Mouse (Mus musculus) left cerebral cortex, adult 2 months (tissue): ENCODE results near the gene Ighmbp2. TPM values are rescaled to one million over a fixed set of nuclear protein-coding genes. Genes with fewer than 3 reads are reported as not detected.
A peak's percentile ranks its signal among the peaks of the same experiment; 100 is the strongest.
"Not testable (repeated sequence)": the region's sequence is repeated elsewhere in the genome, so short reads cannot be mapped to it uniquely, and the experiment has no call there.

Source experiments
- DNase-seq, 2 experiments: peaks; one replicate each; pipeline ENCODE4 v3.0.0; 2021 to 2022; ENCODE audit warnings: low spot score in 2 of 2, mixed read lengths in 1 of 2; ENCODE audit errors: extremely low spot score in 1 of 2
- H3K27ac ChIP-seq: fragments of 200-600 bp; 2 replicates; pipeline ENCODE4 v1.8.1; 2022
- H3K4me3 ChIP-seq: fragments of 200-600 bp; 2 replicates; pipeline ENCODE4 v1.8.1; 2022
- CTCF ChIP-seq: fragments of 200-600 bp; IDR thresholded peaks from 2 replicates; pipeline ENCODE4 v1.8.1; 2022; ENCODE audit warnings: antibody characterized with exemption, mild to moderate bottlenecking, moderate library complexity
- intact Hi-C: fragments of 180-260 bp; cut with DNase I; formaldehyde crosslinking; loops from one replicate; pipeline ENCODE4 v1.15.1; 2025
- microRNA-seq, 2 experiments: library from miRNA; unstranded; fragments of <30 nt; microRNA quantifications; one replicate each; pipeline ENCODE4 v1.2.0; 2021
- total RNA-seq, 2 experiments: library from RNA; stranded (reverse); gene quantifications; 2 replicates each; pipeline ENCODE4 v1.2.3; 2021

Ighmbp2 gene
- total RNA-seq, 2 experiments from 2014 or later, result 9.4 to 11.0 TPM

DNA sequence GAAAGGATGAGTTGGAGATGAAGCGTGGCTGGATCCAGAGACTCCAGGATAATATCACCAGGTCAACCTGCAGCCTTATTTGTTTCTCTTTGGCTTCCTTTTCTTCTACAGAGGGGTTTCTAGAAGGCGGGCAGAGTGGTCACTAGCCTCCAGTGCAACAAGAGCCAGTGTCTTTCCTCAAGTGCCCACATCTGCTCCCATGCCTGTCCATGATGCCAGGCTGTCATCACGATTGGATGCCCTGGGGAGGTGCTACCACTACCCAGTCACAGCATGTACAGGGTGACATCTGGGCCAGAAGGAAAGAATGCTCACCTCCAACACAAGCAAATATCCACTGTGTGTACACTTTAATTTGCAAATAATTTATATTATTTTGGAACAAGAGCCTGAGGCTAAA is 22.2 kb downstream of the Ighmbp2 start:
- Histone ChIP-seq H3K4me3 (no peak overlapping the region), H3K27ac (no peak overlapping the region)
- no peak for TF ChIP-seq CTCF
- peak in 1 of 2 experiments; percentile 4 for DNase-seq
- intact Hi-C loops, result no loop called here

GRCm38 (mm10) chr19:3260016-3260415 is 22.8 kb downstream of the Ighmbp2 start:
- H3K4me3 ChIP-seq, result no peak overlapping the region
- TF ChIP-seq CTCF, result no peak
- intact Hi-C loops, result no loop called here
- peak in 1 of 2 experiments; percentile 5 for DNase-seq
- H3K27ac ChIP-seq, result no peak overlapping the region

DNA sequence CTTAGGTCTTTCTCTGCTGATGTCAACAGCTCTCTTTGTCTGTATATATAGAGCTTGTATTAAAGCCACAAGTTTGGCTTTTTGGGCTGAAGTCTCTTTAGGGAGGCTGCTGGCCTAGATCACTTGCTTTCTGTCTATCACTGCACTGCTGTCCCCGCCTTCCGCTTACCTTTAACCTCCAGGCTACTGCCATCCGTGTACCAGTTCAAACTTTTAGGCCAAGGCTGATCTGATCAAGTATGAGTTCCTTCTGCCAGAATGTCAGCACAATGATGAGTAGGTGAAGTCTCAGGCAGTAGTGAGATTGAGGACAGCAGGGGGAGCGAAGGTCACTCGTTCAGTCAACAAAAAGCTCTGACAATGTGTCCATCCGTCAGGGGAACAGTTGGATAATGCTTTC is 57.6 kb downstream of the Ighmbp2 start:
- H3K4me3 ChIP-seq, H3K27ac ChIP-seq, intact Hi-C loops, DNase-seq: not testable (repeated sequence)

DNA sequence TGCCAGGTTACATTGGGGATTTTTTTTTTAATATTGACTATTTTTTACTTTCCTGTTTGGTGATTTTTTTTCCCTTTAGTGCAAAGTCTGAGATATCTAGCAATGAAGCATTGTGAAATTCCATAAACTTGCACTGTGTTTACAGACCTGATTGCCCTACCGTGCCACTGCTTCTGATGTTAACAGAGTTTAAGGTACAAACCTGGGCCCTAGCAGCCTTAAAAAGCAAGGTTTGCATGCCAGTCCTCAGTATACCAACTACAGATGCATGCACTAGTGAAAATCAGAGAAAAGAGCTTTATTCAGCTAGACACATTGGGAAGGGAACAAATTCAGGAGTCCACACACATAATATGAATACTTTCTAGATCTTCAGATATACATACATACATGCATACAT is 67.9 kb downstream of the Ighmbp2 start:
- intact Hi-C loops, H3K27ac ChIP-seq, H3K4me3 ChIP-seq, DNase-seq: not testable (repeated sequence)

Small RNA genes lying within 50 kb of the gene (microRNA-seq; reads per million reads assigned to microRNA genes)
- 0.49 to 1.2 reads per million in 2 experiments for gene Mir6984

Other genes with a start within 250 kb of the Ighmbp2 start
- gene Mrpl21, start 116 bp downstream of the Ighmbp2 start, total RNA-seq, result 10 to 100 TPM; 51.3 to 52.0 TPM
- 10 to 100 TPM; 20.6 to 27.8 TPM for gene Cpt1a, start 39.3 kb upstream of the Ighmbp2 start, total RNA-seq
- under 1 TPM; 0.19 to 0.36 TPM for gene Tesmin, start 105.8 kb upstream of the Ighmbp2 start, total RNA-seq
- under 1 TPM in 1 of 2 experiments, not detected in 1; 0.56 TPM for gene Gal, start 131.5 kb upstream of the Ighmbp2 start, total RNA-seq